Mouse (Mus musculus) lung, embryonic 14.5 days (tissue): Measurements from ENCODE around the gene Ppm1m. TPM values are rescaled to one million over a fixed set of nuclear protein-coding genes. Genes with fewer than 3 reads are reported as not detected.

Source experiments
- ATAC-seq: fragments of 200-750 bp; cut with Nextera tagmentation; 2 replicates; pipeline ENCODE4 v1.8.0; 2017; ENCODE audit warnings: mild to moderate bottlenecking, moderate TSS enrichment, moderate library complexity; ENCODE audit not compliant: insufficient read depth
- DNase-seq: peaks from one replicate; pipeline ENCODE4 v3.0.0-alpha.2; 2015
- H3K27ac ChIP-seq: fragments of 300-500 bp; sonication (generic); 2 replicates; pipeline ENCODE4 v1.5.1; 2014; ENCODE audit warnings: low read depth, mild to moderate bottlenecking, moderate library complexity
- H3K27me3 ChIP-seq: fragments of 300-500 bp; sonication (generic); 2 replicates; pipeline ENCODE4 v1.6.1; 2014; ENCODE audit warnings: low read length, control low read depth; ENCODE audit not compliant: insufficient read depth
- H3K36me3 ChIP-seq: fragments of 300-500 bp; sonication (generic); 2 replicates; pipeline ENCODE4 v1.6.1; 2014; ENCODE audit warnings: control low read depth; ENCODE audit not compliant: insufficient read depth
- H3K4me1 ChIP-seq: fragments of 300-500 bp; sonication (generic); 2 replicates; pipeline ENCODE4 v1.6.1; 2014; ENCODE audit warnings: antibody characterized with exemption, control low read depth; ENCODE audit not compliant: insufficient read depth
- H3K4me2 ChIP-seq: fragments of 300-500 bp; sonication (generic); 2 replicates; pipeline ENCODE4 v1.6.1; 2014; ENCODE audit warnings: mild to moderate bottlenecking
- H3K4me3 ChIP-seq: fragments of 300-500 bp; sonication (generic); 2 replicates; pipeline ENCODE4 v1.5.1; 2014; ENCODE audit warnings: low read depth, low read length
- H3K9ac ChIP-seq: fragments of 300-500 bp; sonication (generic); 2 replicates; pipeline ENCODE4 v1.6.1; 2014
- H3K9me3 ChIP-seq: fragments of 300-500 bp; sonication (generic); 2 replicates; pipeline ENCODE4 v1.6.1; 2016; ENCODE audit warnings: low read depth, low read length, control low read depth
- CTCF ChIP-seq: IDR thresholded peaks from 2 replicates; pipeline ENCODE4 v1.5.1; 2016; ENCODE audit warnings: antibody characterized with exemption, low read depth
- WGBS: fragments of 180-500 bp; shearing (Covaris S2); extraction: QIAGEN DNeasy Blood & Tissue Kit; methylation state at CpG from one replicate; pipeline ENCODE4 v1.1.7; 2014; 5-methylcytosine and 5-hydroxymethylcytosine counted together
- polyA plus RNA-seq: library from polyadenylated mRNA; unstranded; fragments of >200 nt; fragmentation: Nextera tagmentation; extraction: Ambion mirVana; gene quantifications from 2 replicates; pipeline ENCODE4 v1.2.1, GENCODE M21; 2014

Ppm1m gene
- polyA plus RNA-seq = 49.2 and 55.0 TPM in 2 replicates

DNA sequence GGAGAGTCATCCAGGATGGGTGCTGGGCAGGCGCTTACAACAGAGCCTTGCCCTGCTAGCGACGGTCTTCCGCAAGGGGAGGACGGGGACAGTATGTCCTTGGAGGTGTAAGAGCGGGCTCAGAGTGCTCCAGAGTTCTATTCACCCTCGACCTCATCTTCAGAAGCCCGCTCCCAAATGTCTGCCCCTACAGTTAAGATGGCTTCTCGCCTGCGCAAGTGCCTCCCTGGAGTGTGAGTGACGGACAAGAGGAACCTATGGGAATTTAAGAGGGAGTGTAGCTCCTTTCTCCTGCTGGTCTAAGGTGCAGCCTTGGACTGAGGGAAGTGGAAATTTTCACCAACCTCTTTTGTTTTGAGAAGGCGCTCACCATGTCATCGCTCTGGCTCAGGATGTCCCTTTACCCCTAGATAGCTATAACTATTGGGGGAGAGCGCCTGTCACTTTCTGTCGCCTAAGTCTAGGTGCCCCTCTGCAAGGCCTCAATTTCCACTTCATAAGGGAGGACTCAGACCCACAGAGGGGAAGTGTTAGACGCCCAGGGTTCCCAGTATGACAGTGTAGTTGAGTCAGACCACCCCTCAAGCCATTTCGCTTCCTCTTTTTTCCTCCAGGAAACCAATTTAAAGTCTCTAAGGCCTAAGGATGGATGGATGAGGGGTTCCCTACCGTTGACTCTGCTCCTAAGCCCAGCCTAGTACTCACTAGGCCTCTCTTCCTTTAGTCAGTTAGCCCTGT is at the start of gene Ppm1m:
Ppm1m (minus strand) TSS at position 212 of the 738 bp plus-strand sequence.
- Histone ChIP-seq H3K27ac (peak within 1 kb of the TSS; percentile 67), H3K36me3 (peaks cover 30% of the 10 kb centered on the region), H3K4me2 (peak within 1 kb of the TSS; percentile 79), H3K9me3 (no peaks in the 10 kb centered on the region), H3K4me3 (peak within 1 kb of the TSS; percentile 64), H3K27me3 (no peaks in the 10 kb centered on the region), H3K4me1 (peaks cover 21% of the 10 kb centered on the region), H3K9ac (peak within 1 kb of the TSS; percentile 68)
- DNase-seq (no peak), ATAC-seq (peak; percentile 3; the same call in 1 of the 2 replicates)
- no peak for TF ChIP-seq CTCF
- 39% methylated on average over 18 of the region's 18 CpGs for WGBS

DNA sequence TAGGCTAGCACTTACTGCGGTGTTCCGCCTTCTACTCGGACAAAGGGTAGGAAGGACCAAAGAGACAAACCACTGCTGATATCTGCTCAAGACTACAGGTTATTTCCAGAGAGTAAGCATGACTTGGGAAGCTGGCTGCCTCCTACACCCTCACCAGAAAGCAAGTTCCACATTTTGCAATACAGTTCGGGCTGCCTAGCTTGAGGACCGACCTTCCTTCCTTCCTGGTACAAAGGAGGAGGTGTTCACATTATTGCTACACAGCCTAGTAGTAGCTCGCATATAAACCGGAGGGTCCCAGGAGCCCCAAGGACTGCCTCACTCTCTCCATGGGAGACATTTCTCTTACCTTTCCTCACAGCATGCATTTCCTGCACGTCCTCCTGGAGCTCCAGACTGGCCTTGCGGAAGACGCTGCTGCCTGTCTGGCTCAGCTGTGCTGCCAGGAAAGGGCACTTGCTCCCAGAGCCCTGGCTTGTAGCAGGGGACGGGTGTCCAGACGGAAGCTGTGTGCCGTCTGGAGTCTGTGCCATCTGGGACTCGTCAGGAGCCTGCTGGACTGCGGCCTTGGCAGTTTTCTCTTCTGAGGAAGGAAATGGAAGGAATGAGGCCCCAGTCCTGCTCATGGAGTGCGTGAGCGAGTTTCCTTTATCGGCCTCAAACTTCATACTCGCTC is 43.4 kb upstream of the Ppm1m start:
- Histone ChIP-seq H3K9me3 (no peaks in the 10 kb centered on the region), H3K36me3 (peaks cover 59% of the 10 kb centered on the region), H3K4me2 (0 out of 2 replicates have a peak overlapping the region, but pooled peaks have one; percentile 20), H3K4me1 (peaks cover 11% of the 10 kb centered on the region; the same call in 1 of the 2 replicates), H3K4me3 (no peak overlapping the region), H3K9ac (no peak overlapping the region; the same call in 1 of the 2 replicates), H3K27ac (peak overlapping the region; percentile 65; the same call in 1 of the 2 replicates), H3K27me3 (no peaks in the 10 kb centered on the region)
- TF ChIP-seq CTCF = no peak
- WGBS = 58% methylated on average over 19 of the region's 19 CpGs
- DNase-seq = peak; percentile 69
- no peak for ATAC-seq

- no peak for TF ChIP-seq CTCF
- H3K4me3 ChIP-seq = no peak overlapping the region
- ATAC-seq (no peak), DNase-seq (no peak)
- peaks cover 72% of the 10 kb centered on the region for H3K36me3 ChIP-seq
- peaks cover 8% of the 10 kb centered on the region; the same call in 1 of the 2 replicates for H3K4me1 ChIP-seq
- H3K27me3 ChIP-seq = no peaks in the 10 kb centered on the region
- no peak overlapping the region for H3K4me2 ChIP-seq
- H3K9me3 ChIP-seq = no peaks in the 10 kb centered on the region
- no peak overlapping the region for H3K9ac ChIP-seq
- 88% methylated on average over 10 of the region's 10 CpGs for WGBS
- H3K27ac ChIP-seq = no peak overlapping the region
Measured at GRCm38 (mm10) chr9:106241541-106242164, 42.1 kb upstream of the Ppm1m start.

- no peak for TF ChIP-seq CTCF
- DNase-seq (no peak), ATAC-seq (no peak)
- 89% methylated on average over 10 of the region's 10 CpGs for WGBS
- no peaks in the 10 kb centered on the region for H3K4me1 ChIP-seq
- H3K4me3 ChIP-seq = no peak overlapping the region
- no peak overlapping the region for H3K27ac ChIP-seq
- H3K36me3 ChIP-seq = peaks cover 99% of the 10 kb centered on the region
- H3K4me2 ChIP-seq = no peak overlapping the region
- H3K27me3 ChIP-seq = no peaks in the 10 kb centered on the region
- no peaks in the 10 kb centered on the region for H3K9me3 ChIP-seq
- H3K9ac ChIP-seq = no peak overlapping the region
Measured at GRCm38 (mm10) chr9:106237878-106238277, 38.3 kb upstream of the Ppm1m start.

- no peak for TF ChIP-seq CTCF
- no peak overlapping the region for H3K9ac ChIP-seq
- no peaks in the 10 kb centered on the region for H3K9me3 ChIP-seq
- H3K27ac ChIP-seq = no peak overlapping the region
- peaks cover 98% of the 10 kb centered on the region for H3K36me3 ChIP-seq
- WGBS = 86% methylated on average over 8 of the region's 8 CpGs
- DNase-seq (no peak), ATAC-seq (no peak)
- H3K4me2 ChIP-seq = no peak overlapping the region
- no peak overlapping the region for H3K4me3 ChIP-seq
- no peaks in the 10 kb centered on the region for H3K4me1 ChIP-seq
- H3K27me3 ChIP-seq = no peaks in the 10 kb centered on the region
Measured at GRCm38 (mm10) chr9:106237401-106237800, 37.9 kb upstream of the Ppm1m start.

DNA sequence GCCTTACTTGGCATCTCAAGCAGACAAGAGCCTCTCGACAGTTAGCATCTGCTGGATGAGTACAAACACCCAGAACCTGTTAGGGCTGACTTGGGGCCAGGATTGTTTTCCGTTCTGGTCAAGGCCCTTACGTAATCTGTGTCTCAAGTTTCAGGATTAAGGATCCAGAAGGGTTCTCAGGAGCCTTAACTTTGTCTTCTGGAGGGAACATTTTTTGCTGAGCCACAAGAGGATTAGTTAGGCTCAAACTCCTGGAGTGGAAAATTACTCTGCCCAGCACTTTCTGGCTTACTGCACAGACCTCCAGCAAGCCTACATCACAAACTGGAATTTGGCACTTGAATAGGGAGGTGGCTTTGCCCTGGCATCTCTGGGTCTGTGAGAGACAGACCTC is 37.3 kb upstream of the Ppm1m start:
- DNase-seq (no peak), ATAC-seq (no peak)
- 60% methylated on average over 3 of the region's 3 CpGs for WGBS
- TF ChIP-seq CTCF = no peak
- Histone ChIP-seq H3K4me1 (no peaks in the 10 kb centered on the region), H3K27ac (no peak overlapping the region), H3K27me3 (no peaks in the 10 kb centered on the region), H3K9ac (no peak overlapping the region), H3K9me3 (no peaks in the 10 kb centered on the region), H3K36me3 (peaks cover 97% of the 10 kb centered on the region), H3K4me3 (no peak overlapping the region), H3K4me2 (no peak overlapping the region)

DNA sequence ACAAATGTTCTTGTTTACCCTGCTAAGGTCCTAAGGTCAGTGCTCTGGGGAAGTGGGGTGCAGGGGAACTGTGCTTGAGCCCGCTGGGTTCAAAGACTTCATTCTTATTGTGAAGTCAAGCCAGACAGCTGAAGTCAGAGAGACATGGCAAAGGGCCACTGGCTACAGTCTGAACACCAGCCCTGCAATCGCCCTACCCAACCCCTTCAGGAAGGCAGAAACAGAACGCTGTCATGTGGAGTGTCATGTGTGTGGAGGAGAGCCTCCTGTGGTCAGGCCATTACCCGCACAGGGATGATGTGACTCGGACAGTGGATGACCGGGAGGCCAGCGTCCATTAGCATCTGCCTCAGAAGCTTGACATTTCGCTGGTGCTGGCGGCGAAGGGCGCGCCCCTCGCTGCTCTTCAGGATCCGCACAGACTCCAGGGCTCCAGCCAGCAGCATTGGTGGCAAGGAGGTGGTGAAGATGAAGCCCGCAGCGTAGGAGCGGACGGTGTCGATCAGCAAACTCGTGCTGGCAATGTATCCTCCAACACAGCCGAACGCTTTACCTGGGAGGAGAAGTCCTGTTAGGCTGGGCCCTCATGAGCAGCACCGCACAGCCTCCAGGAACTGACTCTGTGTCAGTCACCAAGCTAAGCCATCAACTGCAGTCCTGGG is 36.7 kb upstream of the Ppm1m start:
- WGBS = 88% methylated on average over 23 of the region's 23 CpGs
- no peaks in the 10 kb centered on the region for H3K4me1 ChIP-seq
- peaks cover 91% of the 10 kb centered on the region for H3K36me3 ChIP-seq
- no peaks in the 10 kb centered on the region for H3K27me3 ChIP-seq
- H3K9ac ChIP-seq = no peak overlapping the region
- no peak overlapping the region for H3K4me2 ChIP-seq
- TF ChIP-seq CTCF = no peak
- no peak for ATAC-seq
- H3K9me3 ChIP-seq = no peaks in the 10 kb centered on the region
- H3K27ac ChIP-seq = no peak overlapping the region
- no peak overlapping the region for H3K4me3 ChIP-seq
- DNase-seq = no peak
